Mouse (Mus musculus) heart, embryonic 14.5 days (tissue): ENCODE data around the gene Slc2a4. TPM values are rescaled to one million over a fixed set of nuclear protein-coding genes. Genes with fewer than 3 reads are reported as not detected.
"Not testable (repeated sequence)": the region's sequence is repeated elsewhere in the genome, so short reads cannot be mapped to it uniquely, and the experiment has no call there.

Experiments
- ATAC-seq: fragments of 200-750 bp; cut with Nextera tagmentation; 2 replicates; pipeline ENCODE4 v1.8.0; 2017; ENCODE audit warnings: low read depth, moderate TSS enrichment; ENCODE audit not compliant: insufficient number of reproducible peaks, insufficient read depth, low FRiP score
- H3K27ac ChIP-seq, 2 experiments: fragments of 200-500 bp in 1 of 2; fragments of 300-500 bp in 1 of 2; sonication (generic) in 1 of 2; replicated peaks in 1 of 2; 2 replicates each; pipeline ENCODE4 v1.5.1; 2012 to 2014; ENCODE audit warnings: low read depth in 2 of 2, low read length in 2 of 2, control low read depth in 1 of 2, mild to moderate bottlenecking in 1 of 2, mixed read lengths in 1 of 2; ENCODE audit not compliant: control insufficient read depth in 1 of 2, insufficient read depth in 1 of 2
- H3K27me3 ChIP-seq: fragments of 300-500 bp; sonication (generic); 2 replicates; pipeline ENCODE4 v1.6.1; 2014; ENCODE audit warnings: mild to moderate bottlenecking, low read length, control low read depth; ENCODE audit not compliant: control insufficient read depth, insufficient read depth
- H3K36me3 ChIP-seq: fragments of 300-500 bp; sonication (generic); 2 replicates; pipeline ENCODE4 v1.6.1; 2014; ENCODE audit warnings: mild to moderate bottlenecking, control low read depth, low read length, mixed read lengths; ENCODE audit not compliant: control insufficient read depth, insufficient read depth
- H3K4me1 ChIP-seq, 2 experiments: fragments of 200-500 bp in 1 of 2; fragments of 300-500 bp in 1 of 2; sonication (generic) in 1 of 2; 2 replicates each; pipeline ENCODE4 v1.6.1; 2012 to 2014; ENCODE audit warnings: low read length in 2 of 2, control low read depth in 1 of 2, mixed read lengths in 1 of 2; ENCODE audit not compliant: control insufficient read depth in 2 of 2, insufficient read depth in 2 of 2
- H3K4me2 ChIP-seq: fragments of 300-500 bp; sonication (generic); 2 replicates; pipeline ENCODE4 v1.6.1; 2014; ENCODE audit warnings: mild to moderate bottlenecking, low read length
- H3K4me3 ChIP-seq, 2 experiments: fragments of 200-500 bp in 1 of 2; fragments of 300-500 bp in 1 of 2; sonication (generic) in 1 of 2; 2 replicates each; pipeline ENCODE4 v1.5.1; 2012 to 2014; ENCODE audit warnings: low read length in 2 of 2, mild to moderate bottlenecking in 2 of 2, control low read depth in 1 of 2, low read depth in 1 of 2, moderate library complexity in 1 of 2; ENCODE audit not compliant: control insufficient read depth in 1 of 2, insufficient read depth in 1 of 2
- H3K9ac ChIP-seq: fragments of 300-500 bp; sonication (generic); 2 replicates; pipeline ENCODE4 v1.6.1; 2014; ENCODE audit warnings: mild to moderate bottlenecking, low read length
- H3K9me3 ChIP-seq: fragments of 300-500 bp; sonication (generic); 2 replicates; pipeline ENCODE4 v1.6.1; 2016; ENCODE audit warnings: low read length, control low read depth; ENCODE audit not compliant: control insufficient read depth
- WGBS: fragments of 180-500 bp; shearing (Covaris S2); extraction: QIAGEN DNeasy Blood & Tissue Kit; methylation state at CpG from one replicate; pipeline ENCODE4 v1.1.7; 2014; 5-methylcytosine and 5-hydroxymethylcytosine counted together
- polyA plus RNA-seq: library from polyadenylated mRNA; unstranded; fragments of >200 nt; fragmentation: Nextera tagmentation; extraction: Ambion mirVana; gene quantifications from 2 replicates; pipeline ENCODE4 v1.2.1, GENCODE M21; 2014

Slc2a4 gene
- polyA plus RNA-seq, 1 experiment from 2014 or later, result 28.5 TPM

GRCm38 (mm10) chr11:69918118-69918517 lies 29.9 kb downstream of the Slc2a4 start:
- Histone ChIP-seq H3K9ac (no peak overlapping the region), H3K4me3 (no peak overlapping the region), H3K36me3 (peaks cover 51% of the 10 kb centered on the region), H3K27ac (no peak overlapping the region), H3K4me1 (peaks cover 17 to 36% of the 10 kb centered on the region in 2 experiments), H3K27me3 (no peaks in the 10 kb centered on the region), H3K9me3 (no peaks in the 10 kb centered on the region), H3K4me2 (no peak overlapping the region)
- WGBS, result 81% methylated on average over 5 of the region's 5 CpGs
- ATAC-seq, result no peak

- H3K27ac ChIP-seq, result no peak overlapping the region
- H3K4me3 ChIP-seq, result no peak overlapping the region
- no peaks in the 10 kb centered on the region for H3K27me3 ChIP-seq
- H3K9me3 ChIP-seq, result no peaks in the 10 kb centered on the region
- 80% methylated on average over 8 of the region's 8 CpGs for WGBS
- H3K4me2 ChIP-seq, result no peak overlapping the region
- no peak overlapping the region for H3K9ac ChIP-seq
- ATAC-seq, result no peak
- H3K36me3 ChIP-seq, result peaks cover 57% of the 10 kb centered on the region
- peaks cover 18 to 33% of the 10 kb centered on the region in 2 experiments for H3K4me1 ChIP-seq
Observed at GRCm38 (mm10) chr11:69917379-69917948, 30.5 kb downstream of the Slc2a4 start.

- not testable (repeated sequence) for H3K4me2 ChIP-seq, H3K9ac ChIP-seq, H3K27me3 ChIP-seq, H3K4me3 ChIP-seq, H3K27ac ChIP-seq, ATAC-seq, H3K9me3 ChIP-seq
- H3K4me1 ChIP-seq, result peaks cover 18 to 30% of the 10 kb centered on the region in 2 experiments
- 64% methylated on average over 7 of the region's 7 CpGs for WGBS
- peaks cover 64% of the 10 kb centered on the region for H3K36me3 ChIP-seq
Observed at GRCm38 (mm10) chr11:69916652-69917378, 31.2 kb downstream of the Slc2a4 start.

- Histone ChIP-seq H3K27ac (no peak overlapping the region), H3K27me3 (no peaks in the 10 kb centered on the region), H3K4me1 (peaks cover 18 to 30% of the 10 kb centered on the region in 2 experiments), H3K9me3 (no peaks in the 10 kb centered on the region), H3K4me3 (no peak overlapping the region), H3K4me2 (peak overlapping the region; percentile 95; the same call in 1 of the 2 replicates), H3K9ac (0 out of 2 replicates have a peak overlapping the region, but pooled peaks have one; percentile 38), H3K36me3 (peaks cover 73% of the 10 kb centered on the region)
- ATAC-seq, result no peak
- WGBS, result 48% methylated on average over 5 of the region's 5 CpGs
Observed at GRCm38 (mm10) chr11:69915667-69916627, 32.0 kb downstream of the Slc2a4 start.

GRCm38 (mm10) chr11:69914917-69915430 lies 33.0 kb downstream of the Slc2a4 start:
- Histone ChIP-seq H3K36me3 (peaks cover 82% of the 10 kb centered on the region), H3K27ac (no peak overlapping the region), H3K9me3 (no peaks in the 10 kb centered on the region), H3K4me3 (peak overlapping the region; percentile 82 to 89), H3K27me3 (no peaks in the 10 kb centered on the region), H3K9ac (peak overlapping the region; percentile 87), H3K4me1 (peaks cover 18 to 30% of the 10 kb centered on the region in 2 experiments), H3K4me2 (peak overlapping the region; percentile 95)
- 34% methylated on average over 9 of the region's 9 CpGs for WGBS
- no peak for ATAC-seq

- ATAC-seq, result no peak
- peak overlapping the region; percentile 82 to 89 for H3K4me3 ChIP-seq
- H3K36me3 ChIP-seq, result peaks cover 88% of the 10 kb centered on the region
- H3K4me1 ChIP-seq, result peaks cover 17 to 27% of the 10 kb centered on the region in 2 experiments
- peak overlapping the region; percentile 95 for H3K4me2 ChIP-seq
- no peaks in the 10 kb centered on the region for H3K27me3 ChIP-seq
- 1% methylated on average over 17 of the region's 17 CpGs for WGBS
- peak overlapping the region; percentile 87 for H3K9ac ChIP-seq
- peak overlapping the region; percentile 55 to 88 for H3K27ac ChIP-seq
- no peaks in the 10 kb centered on the region for H3K9me3 ChIP-seq
Observed at GRCm38 (mm10) chr11:69914372-69914764, 33.6 kb downstream of the Slc2a4 start.
